Mouse (Mus musculus) urinary bladder, adult 18-20 months (tissue): ENCODE measurements around the gene Ntpcr.
A peak's percentile ranks its signal among the peaks of the same experiment; 100 is the strongest.

Source experiments
- DNase-seq, 2 experiments: peaks; one replicate each; pipeline ENCODE4 v3.0.0; 2022; ENCODE audit warnings: low spot score in 2 of 2, mixed read lengths in 2 of 2

The Ntpcr gene

DNA sequence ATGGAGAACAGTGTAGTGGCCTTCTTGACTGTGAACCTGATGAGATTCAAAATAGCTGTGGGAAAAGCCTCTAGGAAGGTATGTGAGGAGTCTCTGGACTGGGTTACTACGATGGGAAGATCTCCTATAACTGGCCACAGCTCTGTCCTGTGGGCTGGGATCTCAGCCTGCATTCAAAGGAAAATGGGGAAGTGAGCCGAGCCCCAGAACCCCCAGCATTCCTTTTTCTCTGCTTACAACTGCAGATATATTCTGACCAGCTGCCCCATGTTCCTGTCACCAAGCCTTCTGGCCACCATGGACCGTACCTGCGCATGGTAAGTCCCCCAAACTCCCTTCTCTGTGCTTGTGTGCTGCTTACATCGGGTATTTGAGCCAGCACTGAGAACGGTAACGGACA is at the start of gene Ntpcr:
Gene Ntpcr, plus strand, starts transcription at position 218 of the 400 bp plus-strand sequence.
- DNase-seq, result no peak

DNA sequence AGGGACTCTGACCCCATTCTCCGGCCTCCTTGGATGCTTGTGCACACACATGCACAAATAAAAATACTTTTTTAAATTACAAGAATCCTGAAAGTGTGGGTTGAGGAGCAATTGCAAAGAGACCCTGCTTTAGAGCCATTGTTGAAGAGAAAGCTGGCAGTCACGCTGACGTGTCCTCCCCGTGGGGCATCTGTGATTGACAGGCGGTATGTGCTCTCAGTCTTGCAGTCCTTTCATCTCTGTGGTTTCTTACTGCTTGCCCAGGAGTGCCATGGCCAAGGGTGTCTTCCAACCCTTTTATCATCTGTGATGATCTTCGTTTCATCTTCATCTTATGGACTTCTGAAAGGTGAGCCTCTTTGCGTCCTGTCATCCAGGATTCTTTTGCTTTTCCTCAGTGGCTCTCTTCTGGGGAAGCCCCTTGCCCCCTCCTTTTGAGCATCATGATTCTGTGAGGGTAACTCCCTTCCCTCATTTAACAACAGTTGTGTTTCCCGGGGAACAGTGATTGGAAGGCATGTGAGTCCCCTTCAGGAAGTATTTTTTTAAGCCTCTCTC is 48.8 kb upstream of the Ntpcr start:
- no peak for DNase-seq

DNA sequence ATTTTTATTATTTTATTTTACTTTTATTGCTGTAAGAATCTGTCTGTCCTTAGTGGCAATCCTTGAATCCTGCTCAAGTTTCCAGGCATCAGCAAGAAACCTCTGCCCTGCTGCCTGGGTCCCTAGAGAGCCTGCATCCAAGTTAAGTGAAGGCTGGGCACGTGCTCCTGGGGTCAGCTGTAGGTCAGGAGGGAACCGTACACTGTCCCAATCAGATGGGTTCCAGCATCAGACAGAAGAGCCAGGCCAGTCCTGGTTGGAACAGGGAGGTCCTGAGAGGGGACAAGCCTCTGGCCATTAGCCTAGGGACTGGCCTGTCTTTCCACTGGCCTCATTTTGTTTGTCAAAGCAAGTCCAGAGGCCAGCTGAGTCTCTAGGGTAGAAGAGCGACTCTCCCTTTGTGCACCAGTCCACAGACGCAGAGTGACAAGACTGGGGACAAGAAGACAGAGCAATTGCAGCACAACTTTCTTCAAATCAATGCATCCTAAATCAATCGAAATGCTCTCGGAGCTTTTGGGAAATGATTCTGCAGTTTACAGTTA is 44.5 kb upstream of the Ntpcr start:
- no peak for DNase-seq

DNA sequence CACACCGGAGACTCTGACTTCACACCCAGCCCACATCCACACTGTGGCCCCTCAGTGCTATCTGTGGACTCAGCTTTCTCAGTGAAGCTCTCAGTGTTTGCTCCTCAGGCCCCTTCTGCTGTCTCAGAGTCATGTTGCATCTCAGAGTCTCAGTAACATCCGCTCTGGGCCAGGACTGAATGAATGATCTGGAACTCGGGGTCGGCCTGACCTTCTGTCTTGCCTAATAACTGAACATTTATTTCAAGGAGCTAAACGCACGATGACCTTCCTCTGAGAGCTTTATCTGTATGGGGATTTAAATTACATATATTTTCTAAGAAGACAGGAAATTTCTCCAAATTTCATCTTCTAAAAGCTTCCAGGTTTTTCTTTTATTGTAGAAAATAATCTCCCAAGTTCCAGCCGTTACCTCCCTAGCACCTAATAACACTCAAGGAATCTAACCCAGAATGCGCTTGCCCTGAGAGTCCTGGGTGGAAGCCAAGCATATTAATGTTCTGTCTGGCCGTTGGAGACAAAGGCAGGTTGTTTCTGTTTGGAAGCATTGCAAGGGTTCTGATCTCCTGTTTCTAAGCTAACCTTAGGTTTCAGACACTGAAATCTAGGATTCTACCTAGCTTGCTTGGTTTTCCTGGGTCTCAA is 43.4 kb upstream of the Ntpcr start:
- no peak for DNase-seq

DNA sequence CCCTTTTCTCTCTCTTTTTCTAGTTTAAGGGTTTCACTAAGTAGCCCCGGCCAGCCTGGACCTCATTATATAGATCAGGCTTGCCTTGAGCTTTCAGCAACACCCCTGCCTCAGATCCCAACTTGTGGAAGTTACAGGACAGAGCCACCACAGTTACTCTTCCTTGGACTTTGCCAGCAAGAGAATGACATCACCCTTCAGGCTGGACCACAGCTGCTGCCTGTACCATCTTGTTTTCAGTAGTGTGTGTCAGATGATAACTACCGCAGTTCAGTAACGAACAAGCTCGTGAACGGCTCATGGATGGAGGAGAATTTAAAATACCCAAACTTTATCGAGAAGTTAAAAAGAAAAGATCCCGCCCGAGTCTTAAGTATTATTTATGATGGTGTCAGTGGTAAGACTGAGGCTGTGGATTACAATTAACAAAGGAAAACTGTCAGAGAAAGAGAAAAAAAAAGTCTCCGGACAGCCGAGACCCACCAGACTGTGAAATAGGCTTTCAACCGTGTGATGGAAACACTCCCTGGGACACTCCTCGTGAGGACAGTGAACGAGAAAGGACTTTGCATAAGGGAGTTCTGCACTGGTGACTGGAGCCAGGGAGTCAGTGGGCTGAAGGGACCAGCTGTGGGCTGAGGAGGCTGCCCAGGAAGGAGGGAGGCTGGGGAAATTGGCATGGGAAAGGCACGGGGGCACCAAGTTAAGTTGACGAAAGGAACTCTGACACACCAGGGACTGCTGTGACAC is 39.4 kb upstream of the Ntpcr start:
- DNase-seq, result no peak

DNA sequence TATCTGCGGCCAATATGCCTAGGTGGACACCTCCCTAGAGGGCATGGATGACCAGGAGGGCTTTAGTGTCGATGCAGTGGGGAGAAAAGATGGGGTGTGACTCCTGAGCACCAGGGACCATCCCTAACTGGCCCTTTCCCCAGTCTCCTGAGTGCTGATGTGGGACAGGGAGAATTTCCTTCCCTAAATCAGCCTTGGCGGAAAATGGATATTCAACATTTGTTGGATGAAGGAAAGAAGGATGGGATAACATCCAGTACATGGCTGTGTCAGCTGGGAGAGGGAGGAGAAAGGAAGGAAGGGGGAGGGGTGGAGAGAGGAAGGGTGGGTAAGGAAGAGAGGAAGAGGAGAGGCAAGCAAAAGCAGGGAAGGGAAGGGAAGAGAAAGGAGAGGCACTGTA is 38.8 kb upstream of the Ntpcr start:
- DNase-seq, result peak in 1 of 2 experiments; percentile 2

DNA sequence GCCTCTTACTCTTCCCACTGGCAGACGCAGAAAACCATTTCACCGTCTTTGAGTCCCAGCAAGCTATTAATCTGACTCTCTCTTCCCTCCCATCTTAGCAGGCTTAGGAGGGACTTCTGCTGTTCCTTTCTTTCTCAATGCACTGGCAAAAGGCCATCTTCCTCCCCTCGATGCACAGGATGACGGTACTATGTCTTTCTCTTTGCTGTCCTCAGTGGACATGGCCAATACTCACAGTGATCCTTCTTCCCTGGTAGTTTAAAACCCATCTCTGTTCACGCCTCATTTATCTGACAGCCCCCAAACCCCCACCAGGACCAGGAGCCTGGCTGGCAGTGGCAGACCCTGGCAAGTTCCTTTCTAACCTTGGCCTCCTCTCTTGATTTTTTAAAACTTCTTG is 37.3 kb upstream of the Ntpcr start:
- DNase-seq, result peak in 1 of 2 experiments; percentile 3

DNA sequence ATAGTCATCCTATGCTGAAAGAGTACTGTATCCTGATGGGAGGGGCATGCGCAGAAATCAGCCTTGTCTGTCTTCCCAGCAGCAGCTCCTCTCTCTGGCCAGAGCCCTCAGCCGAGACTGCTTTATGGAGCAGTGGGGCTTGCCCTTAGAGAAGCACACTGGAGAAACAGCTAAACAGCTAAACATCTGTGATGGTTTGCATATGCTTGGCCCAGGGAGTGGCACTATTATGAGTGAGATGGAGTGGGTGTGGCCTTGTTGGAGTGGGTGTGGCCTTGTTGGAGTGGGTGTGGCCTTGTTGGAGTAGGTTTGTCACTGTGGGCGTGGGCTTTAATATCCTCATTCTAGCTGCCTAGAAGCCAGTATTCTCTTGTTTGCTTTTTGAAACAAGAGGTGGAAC is 36.6 kb upstream of the Ntpcr start:
- peak in 1 of 2 experiments; percentile 9 for DNase-seq

DNA sequence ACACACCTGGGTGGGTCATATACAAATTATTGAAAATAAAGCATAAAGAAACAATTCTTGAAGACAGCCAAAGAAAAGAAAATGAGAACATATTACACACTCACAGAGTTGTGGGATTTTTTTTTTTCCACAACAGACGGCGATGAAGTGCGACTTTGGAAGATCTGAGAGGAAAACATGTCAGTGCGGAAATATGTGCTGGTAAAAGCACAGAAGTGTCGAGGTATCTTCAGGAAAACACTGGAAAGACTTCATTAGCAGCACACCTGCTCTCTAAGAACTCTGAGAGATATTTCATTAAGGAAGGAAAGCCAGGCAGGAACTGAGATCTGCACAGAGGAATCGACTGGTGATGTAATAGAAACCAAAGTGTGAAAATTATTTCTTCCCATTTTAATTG is 33.8 kb upstream of the Ntpcr start:
- no peak for DNase-seq

DNA sequence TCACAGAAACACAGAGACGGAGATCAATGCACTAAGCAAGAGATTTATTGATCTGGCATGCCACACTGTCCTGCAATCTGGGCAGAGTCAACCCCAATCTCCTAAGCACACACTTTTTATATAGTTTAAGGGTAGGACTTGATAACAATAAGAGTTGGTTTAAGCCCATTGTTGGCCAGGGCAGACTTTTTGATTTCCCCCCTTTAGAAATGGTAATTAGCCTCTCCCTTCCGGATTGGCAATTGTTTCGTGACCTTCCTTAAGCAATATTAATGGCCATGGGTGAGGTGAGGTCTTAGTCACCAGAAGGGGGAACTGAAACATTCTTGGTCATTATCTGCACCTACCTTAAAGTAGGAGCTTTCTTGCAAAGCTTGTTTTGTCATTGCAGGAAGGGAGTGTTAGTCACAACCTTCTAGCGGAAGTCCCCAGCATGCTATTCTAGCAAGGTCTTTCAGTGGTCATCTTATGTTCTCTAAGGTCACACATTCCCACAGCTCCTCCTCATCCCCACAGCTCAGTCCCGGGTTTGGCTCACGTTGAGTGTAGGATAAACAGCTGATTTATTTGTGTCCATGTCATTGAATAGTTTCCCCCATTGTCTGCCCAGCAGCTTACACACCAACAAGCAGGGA is 30.3 kb upstream of the Ntpcr start:
- DNase-seq, result no peak

DNA sequence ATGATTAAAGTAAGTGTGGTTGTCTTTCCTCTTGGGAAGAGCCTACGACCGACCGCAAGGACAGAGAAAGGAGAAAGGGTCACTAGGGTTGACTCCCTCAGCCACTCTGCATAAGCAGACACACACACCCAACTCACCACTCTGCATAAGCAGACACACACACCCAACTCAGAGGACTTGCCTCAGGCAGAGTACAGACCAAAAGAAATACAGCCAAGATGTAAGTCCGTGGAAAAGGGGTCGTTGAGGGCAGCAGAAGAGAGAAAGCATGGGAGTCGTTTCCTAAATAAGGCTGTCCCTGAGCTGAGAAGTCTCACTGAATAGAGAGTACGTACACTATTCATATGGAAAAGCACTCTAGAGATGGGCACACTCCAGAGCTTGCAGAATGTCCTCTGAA is 29.4 kb upstream of the Ntpcr start:
- DNase-seq, result no peak

DNA sequence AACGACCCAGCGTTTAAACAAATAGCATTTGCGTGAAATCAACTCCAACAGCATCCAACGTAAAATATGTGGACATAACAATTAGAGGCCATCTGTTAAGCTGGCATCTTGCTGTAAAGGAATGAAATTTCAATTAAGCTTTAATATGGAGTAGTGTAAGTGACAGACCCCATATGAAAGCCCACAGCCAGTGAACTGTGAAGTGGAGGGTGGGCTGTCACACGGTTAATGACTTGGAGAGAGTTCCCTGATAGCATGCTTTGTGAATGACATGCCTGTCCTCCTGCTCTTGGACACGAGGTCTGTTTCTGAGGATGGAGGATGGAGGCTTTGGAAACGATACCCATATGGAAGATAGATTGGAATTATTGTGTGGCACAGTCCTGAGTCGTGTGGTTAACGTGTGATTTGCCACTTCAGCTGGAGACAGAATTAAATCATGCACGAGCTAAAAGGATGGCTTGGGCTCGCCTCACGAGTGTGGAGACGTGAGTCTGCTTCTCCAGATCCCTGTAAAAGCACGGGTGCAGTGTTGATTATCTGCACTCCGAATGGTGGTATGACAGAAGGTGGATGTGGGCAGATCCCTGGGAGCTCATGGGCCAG is 26.8 kb upstream of the Ntpcr start:
- DNase-seq, result no peak

DNA sequence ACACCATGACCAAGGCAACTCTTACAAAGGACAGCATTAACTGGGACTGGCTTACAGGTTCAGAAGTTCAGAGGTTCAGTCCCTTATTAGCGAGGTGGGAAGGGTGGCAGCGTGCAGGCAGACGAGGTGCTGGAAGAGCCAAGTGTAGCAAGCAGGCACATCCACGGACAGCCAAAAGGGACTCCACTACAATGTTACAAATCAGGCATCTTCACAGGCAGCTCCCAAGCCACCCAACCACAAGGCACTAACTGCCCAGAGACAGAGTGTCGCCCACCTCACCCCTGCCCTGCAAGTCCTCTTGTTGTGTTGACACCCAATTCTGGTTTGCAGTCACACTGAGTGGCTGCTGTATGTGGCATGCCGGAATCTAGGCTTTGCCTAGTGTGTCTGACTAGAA is 25.3 kb upstream of the Ntpcr start:
- no peak for DNase-seq

DNA sequence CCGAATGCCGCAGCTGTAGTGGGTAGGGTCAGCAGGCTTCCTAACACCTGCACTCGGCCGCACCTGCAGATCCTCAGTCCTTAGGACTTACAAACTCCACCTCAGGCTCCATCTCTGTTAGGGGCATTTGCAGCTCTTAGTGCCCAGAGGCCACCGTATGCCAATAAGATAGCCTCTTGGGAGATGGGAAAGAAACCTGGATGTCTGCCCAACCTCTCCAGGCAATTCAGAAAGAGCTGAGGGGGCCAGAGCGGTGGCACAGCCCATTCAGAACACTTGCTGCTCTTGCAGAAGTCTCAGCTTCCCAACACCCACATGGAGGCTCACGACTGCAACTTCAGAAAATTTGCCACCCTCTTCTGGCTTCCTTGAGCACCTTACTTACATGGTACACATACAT is 23.9 kb upstream of the Ntpcr start:
- DNase-seq, result no peak

DNA sequence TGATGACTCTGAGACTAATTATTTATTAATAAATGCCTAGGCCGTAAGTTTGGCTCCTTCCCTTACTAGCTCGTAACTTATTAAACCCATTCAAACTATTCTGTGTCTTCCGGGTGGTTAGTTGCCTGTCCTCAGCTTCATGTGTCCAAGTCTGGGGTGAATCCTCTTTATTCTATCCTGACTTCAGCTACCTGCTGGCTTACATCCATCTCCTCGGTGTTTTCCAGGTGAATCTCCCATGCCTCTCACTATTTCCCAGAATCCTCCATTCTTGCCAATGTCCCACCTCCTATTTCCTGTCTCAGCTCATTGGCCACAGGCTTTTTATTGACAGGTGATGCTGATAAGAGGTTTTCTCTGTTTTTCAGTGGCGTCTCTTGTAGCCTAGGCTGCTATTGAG is 20.6 kb upstream of the Ntpcr start:
- DNase-seq, result no peak

DNA sequence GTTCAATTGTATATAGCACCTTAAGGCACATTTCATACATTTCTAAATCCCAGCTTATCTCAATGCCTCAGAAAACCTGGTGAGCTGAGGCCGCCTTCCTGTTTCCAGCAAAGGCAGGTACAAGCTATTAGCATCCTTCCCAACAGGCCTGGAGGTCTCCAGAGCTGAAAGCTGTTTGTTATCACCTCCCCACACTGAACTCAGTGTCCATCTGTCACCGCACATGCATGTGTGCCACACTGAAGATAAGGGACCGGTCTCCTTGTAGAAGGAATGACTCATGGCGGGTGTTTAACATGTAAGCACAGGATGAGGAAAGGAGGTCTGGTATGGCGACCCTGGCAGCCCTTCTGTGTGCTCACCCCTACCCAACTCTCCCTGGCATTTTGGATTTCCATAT is 18.2 kb upstream of the Ntpcr start:
- no peak for DNase-seq

DNA sequence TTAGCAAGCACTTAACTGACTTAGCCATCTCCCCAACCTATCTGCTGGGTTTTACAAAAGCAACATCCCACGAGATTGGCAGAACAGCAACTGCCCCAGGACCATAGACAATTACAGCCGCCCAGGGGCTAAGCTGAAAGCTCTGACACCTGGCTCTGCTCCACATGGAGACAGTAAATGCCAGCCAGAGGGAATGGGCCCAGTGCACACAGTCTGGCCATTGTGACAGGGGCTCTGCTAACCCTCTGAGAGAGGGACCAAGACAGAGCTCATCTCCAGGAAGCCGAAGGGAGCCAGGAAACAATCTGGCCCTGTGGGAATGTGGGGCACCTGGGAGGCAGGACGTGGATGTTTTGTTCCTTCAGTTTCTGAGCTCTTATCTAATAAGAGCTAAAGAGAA is 13.6 kb upstream of the Ntpcr start:
- no peak for DNase-seq

DNA sequence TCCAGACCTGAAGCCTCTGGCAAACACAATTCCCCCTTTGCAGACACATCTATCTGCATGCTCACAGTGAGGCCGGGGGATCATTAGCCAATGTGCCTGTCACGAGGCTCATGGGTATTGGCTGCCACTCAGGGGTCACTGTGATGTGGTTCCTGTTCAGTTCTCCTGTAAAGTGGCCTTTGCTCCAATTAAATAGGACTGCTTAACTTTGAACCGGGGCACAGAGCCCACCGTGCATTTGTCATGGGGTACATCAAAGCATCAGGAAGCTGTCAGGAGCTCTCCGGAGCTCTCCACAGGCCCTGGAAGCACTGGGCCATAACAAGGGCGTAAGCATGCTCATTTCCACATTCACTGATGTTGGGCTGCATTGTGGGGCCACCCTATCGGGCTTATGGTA is 13.2 kb upstream of the Ntpcr start:
- no peak for DNase-seq

DNA sequence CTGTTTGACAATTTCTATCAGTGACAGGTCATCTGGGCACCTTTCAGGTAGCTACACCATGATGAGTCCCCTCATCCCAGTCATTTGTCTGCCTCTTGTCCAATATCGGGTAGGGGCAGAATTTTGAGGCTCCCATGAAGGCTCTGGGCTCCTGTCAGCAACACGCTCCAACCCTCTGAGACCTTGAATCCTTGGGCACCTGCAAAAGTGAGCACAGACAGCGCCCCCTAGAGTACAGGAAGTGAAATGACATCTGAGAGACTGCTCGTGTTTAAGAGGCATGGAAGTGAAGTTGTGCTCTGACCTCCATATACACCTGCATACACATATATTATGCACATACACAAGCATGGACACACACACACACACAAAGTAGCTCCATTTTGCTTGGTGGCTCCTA is 10.8 kb upstream of the Ntpcr start:
- DNase-seq, result no peak

DNA sequence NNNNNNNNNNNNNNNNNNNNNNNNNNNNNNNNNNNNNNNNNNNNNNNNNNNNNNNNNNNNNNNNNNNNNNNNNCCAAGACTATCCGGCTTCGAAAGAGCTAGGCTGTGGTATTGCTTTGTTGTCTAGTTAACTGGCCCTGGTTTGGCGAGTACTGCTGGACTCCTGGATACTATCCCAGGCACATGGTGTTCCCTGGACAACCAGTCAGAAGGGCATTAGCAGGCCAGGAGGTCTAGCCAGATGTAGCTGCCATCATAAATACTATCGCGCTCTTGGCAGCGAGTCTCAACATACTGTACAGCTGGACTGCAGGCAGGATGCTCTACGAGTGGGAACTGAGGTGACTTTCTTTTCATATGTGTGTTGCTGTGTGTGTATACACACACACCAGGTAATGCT is 7.1 kb upstream of the Ntpcr start:
- no peak for DNase-seq

DNA sequence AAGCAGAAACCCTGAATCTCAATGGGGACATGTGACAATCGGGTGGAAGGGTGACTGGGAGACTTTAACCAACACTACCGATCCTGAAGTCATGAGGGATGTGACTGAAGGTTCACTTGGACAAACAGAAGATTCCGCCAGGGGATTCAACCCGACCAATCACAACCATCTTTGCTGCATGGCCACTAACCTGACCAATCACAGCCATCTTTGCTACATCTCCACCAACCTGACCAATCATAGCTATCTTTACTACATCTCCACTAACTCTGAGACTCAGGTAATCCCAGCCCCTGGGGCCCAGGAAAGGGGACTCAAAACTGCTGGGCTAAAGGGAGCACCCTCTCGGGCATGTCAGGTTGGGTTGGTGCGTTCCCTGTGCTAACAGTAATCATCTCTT is 6.3 kb upstream of the Ntpcr start:
- DNase-seq, result no peak
